Mouse (Mus musculus) neural tube, embryonic 13.5 days (tissue): ENCODE measurements at regions not wholly inside any gene's neighbourhood (a gene's known extent, or its start where the extent isn't known, plus 50 kb on each side); places are given as distances from the start of the nearest gene placed in this dataset.

Experiments
- ATAC-seq: fragments of 200-750 bp; cut with Nextera tagmentation; 2 replicates; pipeline ENCODE4 v1.8.0; 2017; ENCODE audit warnings: low read depth, mild to moderate bottlenecking, moderate TSS enrichment, moderate library complexity
- H3K27ac ChIP-seq: fragments of 300-500 bp; sonication (generic); replicated peaks from 2 replicates; pipeline ENCODE4 v1.5.1; 2015; ENCODE audit warnings: moderate library complexity, mild to moderate bottlenecking, inconsistent platforms
- H3K27me3 ChIP-seq: fragments of 300-500 bp; sonication (generic); 2 replicates; pipeline ENCODE4 v1.6.1; 2015; ENCODE audit warnings: mild to moderate bottlenecking, inconsistent platforms
- H3K36me3 ChIP-seq: fragments of 300-500 bp; sonication (generic); 2 replicates; pipeline ENCODE4 v1.6.1; 2015; ENCODE audit warnings: mild to moderate bottlenecking, inconsistent platforms
- H3K4me1 ChIP-seq: fragments of 300-500 bp; sonication (generic); replicated peaks from 2 replicates; pipeline ENCODE4 v1.6.1; 2015; ENCODE audit warnings: inconsistent platforms
- H3K4me2 ChIP-seq: fragments of 300-500 bp; sonication (generic); 2 replicates; pipeline ENCODE4 v1.6.1; 2015; ENCODE audit warnings: inconsistent platforms, mild to moderate bottlenecking, moderate library complexity
- H3K4me3 ChIP-seq: fragments of 300-500 bp; sonication (generic); 2 replicates; pipeline ENCODE4 v1.5.1; 2015; ENCODE audit warnings: mild to moderate bottlenecking, inconsistent platforms
- H3K9ac ChIP-seq: fragments of 300-500 bp; sonication (generic); 2 replicates; pipeline ENCODE4 v1.6.1; 2015; ENCODE audit warnings: moderate library complexity, mild to moderate bottlenecking, inconsistent platforms
- H3K9me3 ChIP-seq: fragments of 300-500 bp; sonication (generic); 2 replicates; pipeline ENCODE4 v1.6.1; 2016; ENCODE audit warnings: inconsistent platforms
- WGBS: fragments of 180-500 bp; shearing (Covaris S2); methylation state at CpG from one replicate; pipeline ENCODE4 v1.1.7; 2015; 5-methylcytosine and 5-hydroxymethylcytosine counted together

DNA sequence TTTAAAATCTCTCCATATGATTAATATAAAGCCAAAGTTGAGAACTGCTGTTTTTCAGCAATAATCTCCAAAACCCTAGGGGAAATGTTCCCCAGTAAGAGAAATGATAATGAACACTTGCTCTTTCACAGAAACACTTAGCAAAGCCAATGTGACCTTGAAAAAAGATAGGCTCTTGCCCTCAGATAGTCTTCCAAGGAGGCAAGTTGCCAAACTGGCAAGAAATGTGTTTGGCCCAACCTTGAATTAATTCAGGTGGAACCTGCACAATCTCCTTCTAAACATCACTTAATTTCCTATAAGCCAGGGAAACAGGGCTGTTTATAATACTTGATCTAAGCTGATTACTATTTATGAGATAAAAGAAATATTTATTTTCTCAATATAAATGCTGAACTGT is 244.0 kb upstream of the Gnaz start:
- H3K9me3 ChIP-seq, result no peaks in the 10 kb centered on the region
- H3K4me2 ChIP-seq, result no peak overlapping the region
- no peak overlapping the region for H3K9ac ChIP-seq
- no peak for ATAC-seq
- H3K27ac ChIP-seq, result no peak overlapping the region
- no peaks in the 10 kb centered on the region for H3K27me3 ChIP-seq
- no peak overlapping the region for H3K4me3 ChIP-seq
- no peaks in the 10 kb centered on the region for H3K36me3 ChIP-seq
- no peaks in the 10 kb centered on the region for H3K4me1 ChIP-seq

DNA sequence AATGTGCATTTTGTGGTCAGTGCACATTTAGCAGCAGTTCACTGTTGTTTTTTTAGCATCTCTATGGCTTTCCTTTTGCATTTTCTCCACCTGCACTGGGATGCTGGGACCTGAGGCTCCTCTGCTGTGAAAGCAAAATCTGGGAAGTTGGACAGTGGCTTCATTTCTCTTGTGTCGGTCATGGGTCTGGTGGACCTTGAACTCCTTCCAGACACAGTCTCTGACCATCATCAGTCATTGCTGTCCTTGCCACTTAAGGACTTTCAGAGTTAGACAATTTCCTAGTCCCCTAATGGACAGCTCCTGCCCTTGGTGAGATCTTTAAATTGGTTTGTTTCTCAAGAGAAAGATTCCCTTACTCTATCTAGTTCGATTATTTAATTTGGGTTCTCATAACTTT is 217.5 kb upstream of the Gnaz start:
- Histone ChIP-seq H3K27me3 (no peaks in the 10 kb centered on the region), H3K9me3 (no peaks in the 10 kb centered on the region), H3K9ac (no peak overlapping the region), H3K4me1 (no peaks in the 10 kb centered on the region), H3K36me3 (no peaks in the 10 kb centered on the region), H3K27ac (no peak overlapping the region), H3K4me2 (no peak overlapping the region), H3K4me3 (no peak overlapping the region)
- no peak for ATAC-seq
- WGBS, result 85% methylated on average over 2 of the region's 2 CpGs

DNA sequence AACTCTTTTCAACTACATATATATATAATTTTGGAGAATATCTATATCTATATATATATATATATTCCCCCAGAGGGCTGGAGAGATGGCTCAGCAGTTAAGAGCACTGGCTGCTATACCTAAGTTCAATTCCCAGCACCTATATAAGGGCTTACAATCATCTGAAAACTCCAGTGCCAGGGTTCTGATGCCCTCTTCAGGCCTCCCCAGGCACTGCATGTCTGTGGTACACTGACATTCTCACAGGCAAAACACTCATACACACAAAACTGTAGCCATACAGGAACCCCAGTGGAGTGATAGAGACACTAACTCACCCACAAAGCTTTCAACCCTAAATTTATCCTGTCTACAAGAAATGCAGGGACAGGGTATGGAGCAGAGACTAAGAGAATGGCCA is 216.1 kb upstream of the Gnaz start:
- H3K9me3 ChIP-seq, result no peaks in the 10 kb centered on the region
- H3K4me2 ChIP-seq, result no peak overlapping the region
- no peak for ATAC-seq
- no peaks in the 10 kb centered on the region for H3K27me3 ChIP-seq
- H3K27ac ChIP-seq, result no peak overlapping the region
- H3K4me1 ChIP-seq, result no peaks in the 10 kb centered on the region
- no peaks in the 10 kb centered on the region for H3K36me3 ChIP-seq
- no peak overlapping the region for H3K9ac ChIP-seq
- no peak overlapping the region for H3K4me3 ChIP-seq

DNA sequence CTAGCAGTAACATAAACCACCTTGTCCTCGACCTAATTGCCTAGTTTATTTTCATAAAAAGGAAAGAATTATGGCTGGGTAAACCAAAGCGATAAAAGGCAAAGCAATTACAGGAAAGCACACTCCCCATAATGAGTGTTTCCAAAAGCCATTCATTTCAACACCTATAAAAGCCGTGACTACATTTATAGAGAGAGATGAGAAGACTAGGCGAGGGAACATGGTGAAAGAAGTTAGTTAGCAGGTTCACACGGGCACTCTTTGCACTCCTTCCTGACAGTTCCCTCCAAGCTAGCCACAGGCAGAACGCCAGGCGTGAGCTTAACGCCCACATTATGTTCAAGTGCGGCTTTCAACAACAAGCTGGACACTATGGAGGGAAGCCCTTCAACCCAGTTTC is 206.2 kb upstream of the Gnaz start:
- Histone ChIP-seq H3K9ac (no peak overlapping the region), H3K4me1 (no peaks in the 10 kb centered on the region), H3K9me3 (no peaks in the 10 kb centered on the region), H3K27ac (no peak overlapping the region), H3K27me3 (no peaks in the 10 kb centered on the region), H3K4me2 (no peak overlapping the region), H3K4me3 (no peak overlapping the region), H3K36me3 (no peaks in the 10 kb centered on the region)
- ATAC-seq, result no peak
- WGBS, result 72% methylated on average over 9 of the region's 9 CpGs

DNA sequence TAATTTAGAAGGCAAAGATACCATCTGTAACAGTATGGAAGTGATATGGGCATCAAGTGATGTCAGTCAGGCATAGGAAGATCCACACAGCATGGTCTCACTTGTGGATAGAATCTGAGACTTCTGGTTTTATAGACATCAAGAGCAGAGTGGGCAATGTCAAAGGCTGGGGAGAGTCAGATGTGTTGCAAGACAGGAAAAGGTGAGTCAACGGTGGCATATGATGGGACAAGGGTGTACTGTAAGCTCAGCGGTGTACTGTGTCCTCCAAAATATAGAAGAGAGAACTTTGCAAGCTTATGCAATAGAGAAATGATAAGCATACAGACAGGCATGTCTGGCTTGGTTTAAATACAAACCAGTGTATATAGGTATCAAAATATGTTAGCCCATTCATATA is 177.7 kb upstream of the Gnaz start:
- Histone ChIP-seq H3K4me2 (no peak overlapping the region), H3K9ac (no peak overlapping the region), H3K27me3 (no peaks in the 10 kb centered on the region), H3K4me3 (no peak overlapping the region), H3K27ac (no peak overlapping the region), H3K4me1 (no peaks in the 10 kb centered on the region), H3K9me3 (no peaks in the 10 kb centered on the region), H3K36me3 (no peaks in the 10 kb centered on the region)
- 90% methylated on average over 2 of the region's 2 CpGs for WGBS
- no peak for ATAC-seq

DNA sequence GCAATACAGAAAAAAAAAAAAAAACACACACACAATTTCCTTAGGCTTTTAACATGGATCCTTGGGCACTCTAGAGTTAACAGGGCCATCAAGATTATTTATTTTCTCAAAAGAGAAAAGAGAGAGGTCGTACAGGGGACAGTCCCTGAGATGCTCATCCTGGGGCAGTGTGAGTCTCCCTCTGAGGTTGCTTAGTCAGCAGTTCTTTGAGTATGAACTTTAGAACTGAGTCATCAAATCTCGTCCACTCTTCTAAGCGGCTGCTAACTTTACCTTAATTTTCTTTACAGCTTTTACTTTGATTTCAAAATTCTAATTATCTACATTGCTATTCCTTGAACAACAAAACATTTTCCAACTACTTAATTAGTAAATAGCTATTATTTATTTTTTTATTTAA is 177.0 kb upstream of the Gnaz start:
- H3K36me3 ChIP-seq, result no peaks in the 10 kb centered on the region
- no peak overlapping the region for H3K9ac ChIP-seq
- no peak overlapping the region for H3K4me2 ChIP-seq
- no peak for ATAC-seq
- WGBS, result 59% methylated on average over 3 of the region's 3 CpGs
- no peak overlapping the region for H3K4me3 ChIP-seq
- no peaks in the 10 kb centered on the region for H3K4me1 ChIP-seq
- H3K27ac ChIP-seq, result no peak overlapping the region
- no peaks in the 10 kb centered on the region for H3K27me3 ChIP-seq
- no peaks in the 10 kb centered on the region for H3K9me3 ChIP-seq

DNA sequence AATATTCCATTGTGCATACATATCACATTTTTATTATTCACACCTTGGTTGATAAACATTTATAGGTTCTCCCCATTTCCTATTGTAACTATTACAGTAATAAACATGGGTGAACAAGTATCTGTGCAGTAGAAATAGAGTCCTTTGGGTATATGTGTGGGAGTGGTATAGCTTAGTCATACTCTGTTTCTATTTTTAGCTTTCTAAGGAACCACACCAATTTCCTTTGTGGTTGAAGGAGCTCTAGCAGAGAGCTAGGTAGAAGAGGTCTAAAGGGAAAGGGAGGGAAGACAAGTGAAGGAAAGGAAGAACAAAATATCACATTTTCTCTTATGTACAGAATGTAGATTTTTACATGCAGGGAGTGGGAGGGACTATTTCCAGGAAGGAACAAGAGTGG is 143.6 kb upstream of the Gnaz start:
- H3K4me1 ChIP-seq, result no peaks in the 10 kb centered on the region
- no peak overlapping the region for H3K27ac ChIP-seq
- H3K4me3 ChIP-seq, result no peak overlapping the region
- no peak for ATAC-seq
- no peaks in the 10 kb centered on the region for H3K36me3 ChIP-seq
- H3K9ac ChIP-seq, result no peak overlapping the region
- no peaks in the 10 kb centered on the region for H3K9me3 ChIP-seq
- no peak overlapping the region for H3K4me2 ChIP-seq
- no peaks in the 10 kb centered on the region for H3K27me3 ChIP-seq

DNA sequence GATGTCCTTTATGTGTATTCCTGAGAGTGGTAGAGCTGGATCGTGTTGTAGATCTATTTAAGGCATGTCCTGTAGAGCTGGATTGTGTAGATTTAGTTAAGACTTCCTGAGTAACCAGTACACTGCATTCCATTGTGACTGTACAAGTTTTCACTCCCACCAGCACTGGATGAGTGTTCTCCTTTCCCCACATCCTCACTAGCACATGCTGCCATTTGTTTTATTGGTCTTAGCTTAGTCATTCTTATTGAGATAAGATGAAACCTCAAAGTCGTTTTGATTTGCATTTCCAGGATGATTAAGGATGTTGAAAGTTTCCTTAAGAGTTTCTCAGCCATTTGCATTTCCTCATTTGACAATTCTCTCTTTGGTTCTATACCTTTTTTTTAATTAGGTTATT is 132.6 kb upstream of the Gnaz start:
- Histone ChIP-seq H3K4me2 (no peak overlapping the region), H3K27ac (no peak overlapping the region), H3K4me1 (no peaks in the 10 kb centered on the region), H3K36me3 (no peaks in the 10 kb centered on the region), H3K27me3 (no peaks in the 10 kb centered on the region), H3K9ac (no peak overlapping the region), H3K9me3 (no peaks in the 10 kb centered on the region), H3K4me3 (no peak overlapping the region)
- no peak for ATAC-seq
- 64% methylated on average over 2 of the region's 2 CpGs for WGBS

DNA sequence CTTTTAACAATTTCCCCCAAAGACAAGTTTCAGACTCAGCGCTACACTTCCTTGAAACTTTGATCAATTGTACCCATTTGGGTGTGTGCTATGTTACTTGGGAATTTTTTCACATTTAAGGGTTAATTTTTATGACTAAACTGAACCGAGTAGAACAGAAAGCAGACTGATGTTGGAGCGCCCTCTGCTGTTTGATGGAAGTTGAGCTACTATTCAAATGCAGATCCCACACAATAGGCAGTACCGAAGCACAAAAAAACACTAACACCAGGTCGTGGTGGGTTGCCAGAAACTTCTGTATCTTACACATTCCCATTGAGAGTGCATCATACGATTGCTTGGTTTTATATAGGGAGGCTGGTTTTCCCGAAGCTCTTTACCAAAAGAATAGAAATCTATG is 118.6 kb upstream of the Gnaz start:
- ATAC-seq, result no peak; the same call in 1 of the 2 replicates
- Histone ChIP-seq H3K27me3 (no peaks in the 10 kb centered on the region), H3K4me2 (no peak overlapping the region), H3K9ac (no peak overlapping the region), H3K9me3 (no peaks in the 10 kb centered on the region), H3K4me1 (no peaks in the 10 kb centered on the region), H3K27ac (no peak overlapping the region), H3K4me3 (no peak overlapping the region), H3K36me3 (no peaks in the 10 kb centered on the region)
- WGBS, result 10% methylated on average over 7 of the region's 7 CpGs

DNA sequence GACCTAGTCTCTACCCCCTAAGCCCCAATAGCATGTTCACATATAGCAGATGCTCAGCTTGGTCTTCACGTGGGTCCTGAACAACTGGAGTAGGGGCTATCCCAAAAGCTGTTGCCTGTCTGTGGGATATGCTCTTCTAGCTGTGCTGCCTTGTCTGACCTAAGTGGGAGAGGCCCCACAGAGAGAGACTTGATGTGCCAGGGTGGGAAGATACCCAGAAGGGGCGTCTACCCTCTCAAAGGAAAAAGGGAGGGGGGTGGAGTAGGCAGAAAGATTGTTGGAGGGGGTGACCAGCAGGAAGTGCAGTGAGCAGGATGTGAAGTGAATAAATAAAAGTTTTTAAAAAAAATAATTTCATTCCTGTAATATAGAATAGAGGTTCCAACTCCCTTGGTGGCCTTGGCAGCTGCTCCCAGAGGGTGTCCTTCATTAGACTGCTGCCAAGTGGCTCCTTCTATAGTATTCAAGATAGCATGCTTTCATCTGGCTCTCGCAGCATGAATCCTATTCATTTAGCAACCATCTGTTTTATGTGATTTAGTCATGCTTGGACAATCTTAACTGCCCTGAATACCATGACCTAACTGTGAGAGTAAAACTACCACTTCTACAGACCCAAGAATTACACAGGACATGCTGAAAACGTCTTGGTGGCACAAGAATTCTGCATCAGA is 111.8 kb upstream of the Gnaz start:
- WGBS, result 34% methylated on average over 4 of the region's 4 CpGs
- no peak overlapping the region for H3K4me3 ChIP-seq
- peak; percentile 72 for ATAC-seq

More for the DNA sequence above, 111.8 kb upstream of the Gnaz start:
- H3K9ac ChIP-seq, result no peak overlapping the region
- peaks cover 8% of the 10 kb centered on the region for H3K4me1 ChIP-seq
- H3K9me3 ChIP-seq, result no peaks in the 10 kb centered on the region
- no peaks in the 10 kb centered on the region for H3K27me3 ChIP-seq
- no peak overlapping the region for H3K27ac ChIP-seq
- H3K36me3 ChIP-seq, result no peaks in the 10 kb centered on the region
- H3K4me2 ChIP-seq, result no peak overlapping the region
